Mouse (Mus musculus): Measurements from ENCODE around the gene Gm9945. TPM values are rescaled to one million over a fixed set of nuclear protein-coding genes. Genes with fewer than 3 reads are reported as not detected.

The Gm9945 gene
- polyA plus RNA-seq, 1 experiment from 2014 or later = 0.38 TPM

Other genes starting within 250 kb of the Gm9945 start
- gene Hspa4, start 179.7 kb upstream of the Gm9945 start, polyA plus RNA-seq (2015; fragmentation: Nextera tagmentation; extraction: Ambion mirVana) = 45.3 and 46.9 TPM in 2 replicates
- gene Zcchc10, start 155.5 kb upstream of the Gm9945 start, polyA plus RNA-seq (2015; fragmentation: Nextera tagmentation; extraction: Ambion mirVana) = 15.0 and 15.1 TPM in 2 replicates
- 43.9 and 63.2 TPM in 2 replicates for gene Aff4, start 129.3 kb upstream of the Gm9945 start, polyA plus RNA-seq (2015; fragmentation: Nextera tagmentation; extraction: Ambion mirVana)
- 0.52 TPM in 1 of 2 replicates, not detected in the other for gene Leap2, start 57.0 kb upstream of the Gm9945 start, polyA plus RNA-seq (2015; fragmentation: Nextera tagmentation; extraction: Ambion mirVana)
- gene Uqcrq, start 49.3 kb upstream of the Gm9945 start, polyA plus RNA-seq (2015; fragmentation: Nextera tagmentation; extraction: Ambion mirVana) = 797 and 823 TPM in 2 replicates
- gene Gdf9, start 49.1 kb upstream of the Gm9945 start, polyA plus RNA-seq (2015; fragmentation: Nextera tagmentation; extraction: Ambion mirVana) = 2.9 and 3.2 TPM in 2 replicates
- gene Gm10447, start 23.1 kb upstream of the Gm9945 start, polyA plus RNA-seq (2015; fragmentation: Nextera tagmentation; extraction: Ambion mirVana) = 0.07 TPM in 1 of 2 replicates, not detected in the other
- 3.5 TPM in 2 replicates for gene Shroom1, start 23.0 kb upstream of the Gm9945 start, polyA plus RNA-seq (2015; fragmentation: Nextera tagmentation; extraction: Ambion mirVana)
- gene Gm9837, start 9.7 kb upstream of the Gm9945 start, polyA plus RNA-seq (2015; fragmentation: Nextera tagmentation; extraction: Ambion mirVana) = not detected in 2 replicates
- 1.3 and 1.6 TPM in 2 replicates for gene Sowaha, start 108 bp downstream of the Gm9945 start, polyA plus RNA-seq (2015; fragmentation: Nextera tagmentation; extraction: Ambion mirVana)
- gene Sept8, start 39.1 kb downstream of the Gm9945 start, polyA plus RNA-seq (2015; fragmentation: Nextera tagmentation; extraction: Ambion mirVana) = 18.6 and 20.7 TPM in 2 replicates
- gene Kif3a, start 87.2 kb downstream of the Gm9945 start, polyA plus RNA-seq (2015; fragmentation: Nextera tagmentation; extraction: Ambion mirVana) = 318 and 324 TPM in 2 replicates
- gene Il4, start 138.5 kb downstream of the Gm9945 start, polyA plus RNA-seq (2015; fragmentation: Nextera tagmentation; extraction: Ambion mirVana) = 3.6 and 5.8 TPM in 2 replicates
- gene Il13, start 154.5 kb downstream of the Gm9945 start, polyA plus RNA-seq (2015; fragmentation: Nextera tagmentation; extraction: Ambion mirVana) = not detected in 2 replicates
- gene Rad50, start 227.2 kb downstream of the Gm9945 start, polyA plus RNA-seq (2015; fragmentation: Nextera tagmentation; extraction: Ambion mirVana) = 12.2 and 12.3 TPM in 2 replicates
- gene Il5, start 240.6 kb downstream of the Gm9945 start, polyA plus RNA-seq (2015; fragmentation: Nextera tagmentation; extraction: Ambion mirVana) = not detected in 2 replicates

Data from hindbrain, embryonic 15.5 days (tissue).